Comparison of ENCODE assay signal across 9 mouse cellular contexts in genomic region chr2:170730781-170731180, GRCm38 (mm10). TPM values are rescaled to one million over a fixed set of nuclear protein-coding genes. Genes with fewer than 3 reads are reported as not detected.
DNase-seq lines count a peak whose midpoint lies in the region; ATAC-seq and TF ChIP-seq lines count a peak whose summit lies in the region.
"Had no signal": no experiment of that assay in that cellular context is flagged by ENCODE, and none has a peak within 500 bp of the region (broad histone marks: within the 10 kb centered on the region; RNA-seq: fewer than 3 reads in every experiment).

No protein-coding gene starts in this region.

- no peak overlapping the region for H3K4me3 ChIP-seq in kidney, embryonic 16.5 days (ENCODE audit: low read length)
- H3K4me3 ChIP-seq in kidney, adult 2 months (ENCODE audit: insufficient read depth, low read depth, low read length): no peak overlapping the region
- peak overlapping the region; percentile 70 for H3K4me3 ChIP-seq in forebrain, embryonic 10.5 days
- H3K4me3 ChIP-seq in hindbrain, embryonic 16.5 days (ENCODE audit: low read length): no peak overlapping the region
- peak overlapping the region; percentile 56 for H3K4me3 ChIP-seq in neural tube, embryonic 14.5 days (ENCODE audit: low read depth, low read length)
- H3K4me3 ChIP-seq in gastrocnemius, adult 2 months: no peak overlapping the region

- peaks cover 21% of the 10 kb centered on the region for H3K27me3 ChIP-seq in kidney, embryonic 16.5 days (ENCODE audit: insufficient read depth, low read length)
- no peaks in the 10 kb centered on the region for H3K27me3 ChIP-seq in kidney, adult 2 months (replicated peaks; ENCODE audit: control insufficient read depth, insufficient read depth, low read length)
- peaks cover 38% of the 10 kb centered on the region for H3K27me3 ChIP-seq in forebrain, embryonic 10.5 days (ENCODE audit: poor library complexity, severe bottlenecking)
- H3K27me3 ChIP-seq in hindbrain, embryonic 16.5 days (replicated peaks; ENCODE audit: control insufficient read depth, insufficient read depth, low read length): no peaks in the 10 kb centered on the region
- H3K27me3 ChIP-seq in neural tube, embryonic 14.5 days (ENCODE audit: control insufficient read depth, insufficient read depth, low read length): no peaks in the 10 kb centered on the region
- H3K27me3 ChIP-seq: CH12.LX had no signal

- 0 out of 2 replicates have a peak, but pooled peaks have one; percentile 6 for ATAC-seq in kidney, embryonic 16.5 days (ENCODE audit: low FRiP score, low TSS enrichment)
- ATAC-seq in hindbrain, embryonic 16.5 days: no peak
- ATAC-seq in neural tube, embryonic 14.5 days (ENCODE audit: low read depth): no peak

- WGBS in kidney, embryonic 16.5 days: 58% methylated on average over 13 of the region's 13 CpGs
- 69% methylated on average over 13 of the region's 13 CpGs for WGBS in kidney, adult 2 months
- 71% methylated on average over 13 of the region's 13 CpGs for WGBS in forebrain, embryonic 10.5 days
- WGBS in hindbrain, embryonic 16.5 days: 63% methylated on average over 13 of the region's 13 CpGs
- WGBS in neural tube, embryonic 14.5 days: 59% methylated on average over 13 of the region's 13 CpGs

- no peak for TF ChIP-seq POLR2A in kidney, adult 2 months (IDR thresholded peaks at IDR 0.05; ENCODE audit: low read depth, low read length)

- TF ChIP-seq CTCF in kidney, adult 2 months (conservative IDR thresholded peaks at IDR 0.05; ENCODE audit: insufficient read depth, insufficient read length, low read depth, low read length): no peak
- no peak for TF ChIP-seq CTCF in gastrocnemius, adult 2 months (IDR thresholded peaks at IDR 0.05)

- no peak overlapping the region for H3K9ac ChIP-seq in kidney, embryonic 16.5 days (replicated peaks; ENCODE audit: low read length)
- no peak overlapping the region; the same call in 1 of the 2 replicates for H3K9ac ChIP-seq in hindbrain, embryonic 16.5 days (ENCODE audit: low read depth, low read length)
- H3K9ac ChIP-seq in neural tube, embryonic 14.5 days (replicated peaks; ENCODE audit: low read depth, low read length): no peak overlapping the region

- H3K27ac ChIP-seq in kidney, embryonic 16.5 days (ENCODE audit: low read length): no peak overlapping the region
- H3K27ac ChIP-seq in kidney, adult 2 months (ENCODE audit: insufficient read depth, low read depth, low read length): no peak overlapping the region
- H3K27ac ChIP-seq in forebrain, embryonic 10.5 days: 0 out of 2 replicates have a peak overlapping the region, but pooled peaks have one; percentile 79
- H3K27ac ChIP-seq in hindbrain, embryonic 16.5 days (ENCODE audit: low read depth, low read length): no peak overlapping the region; the same call in 1 of the 2 replicates
- H3K27ac ChIP-seq in neural tube, embryonic 14.5 days (ENCODE audit: low read depth, low read length): peak overlapping the region; percentile 85
- no peak overlapping the region for H3K27ac ChIP-seq in gastrocnemius, adult 2 months

- H3K36me3 ChIP-seq in kidney, embryonic 16.5 days (ENCODE audit: insufficient read depth, low read length): no peaks in the 10 kb centered on the region
- no peaks in the 10 kb centered on the region for H3K36me3 ChIP-seq in kidney, adult 2 months (ENCODE audit: control insufficient read depth, insufficient read depth, low read length)
- H3K36me3 ChIP-seq in forebrain, embryonic 10.5 days (replicated peaks): no peaks in the 10 kb centered on the region
- H3K36me3 ChIP-seq in hindbrain, embryonic 16.5 days (ENCODE audit: control insufficient read depth, insufficient read depth, low read length): no peaks in the 10 kb centered on the region
- H3K36me3 ChIP-seq in neural tube, embryonic 14.5 days (ENCODE audit: control insufficient read depth, insufficient read depth, low read length): no peaks in the 10 kb centered on the region

- 0 out of 2 replicates have a peak overlapping the region, but pooled peaks have one; percentile 87 for H3K4me2 ChIP-seq in kidney, embryonic 16.5 days (replicated peaks; ENCODE audit: low read depth, low read length)
- H3K4me2 ChIP-seq in hindbrain, embryonic 16.5 days (ENCODE audit: low read length): peak overlapping the region; percentile 86
- H3K4me2 ChIP-seq in neural tube, embryonic 14.5 days (ENCODE audit: low read depth, low read length): peak overlapping the region; percentile 84

- no peak for DNase-seq in kidney, adult 2 months
- DNase-seq in forebrain, embryonic 10.5 days (ENCODE audit: extremely low spot score, low spot score): no peak
- DNase-seq in gastrocnemius, adult 2 months: no peak
- no peak for DNase-seq in spleen, postnatal 10 days (ENCODE audit: low spot score in 2 of 2)
- DNase-seq: kidney, postnatal 14 days had no signal

- peaks cover 11% of the 10 kb centered on the region; the same call in 1 of the 2 replicates for H3K4me1 ChIP-seq in kidney, embryonic 16.5 days (ENCODE audit: insufficient read depth, low read length)
- H3K4me1 ChIP-seq in kidney, adult 2 months (ENCODE audit: control insufficient read depth, insufficient read depth, low read length): no peaks in the 10 kb centered on the region
- peaks cover 27% of the 10 kb centered on the region for H3K4me1 ChIP-seq in forebrain, embryonic 10.5 days
- H3K4me1 ChIP-seq in hindbrain, embryonic 16.5 days (ENCODE audit: control insufficient read depth, insufficient read depth, low read depth, low read length): peaks cover 4% of the 10 kb centered on the region
- peaks cover 9% of the 10 kb centered on the region; the same call in 1 of the 2 replicates for H3K4me1 ChIP-seq in neural tube, embryonic 14.5 days (ENCODE audit: control insufficient read depth, insufficient read depth, low read length)

- no peaks in the 10 kb centered on the region for H3K9me3 ChIP-seq in kidney, embryonic 16.5 days (ENCODE audit: low read length)
- no peaks in the 10 kb centered on the region for H3K9me3 ChIP-seq in forebrain, embryonic 10.5 days
- no peaks in the 10 kb centered on the region for H3K9me3 ChIP-seq in hindbrain, embryonic 16.5 days (ENCODE audit: control insufficient read depth, low read length)
- H3K9me3 ChIP-seq in neural tube, embryonic 14.5 days (ENCODE audit: control insufficient read depth, low read length): no peaks in the 10 kb centered on the region

- intact Hi-C loops in gastrocnemius, adult 2 months (cut with DNase I): no loop called here

RNA-seq across cellular contexts. Expression of gene Dok5, which starts 0.8 kb away (rescaled TPM):
- 1.6 and 1.7 TPM in 2 replicates for polyA plus RNA-seq in kidney, embryonic 16.5 days (2015; fragmentation: Nextera tagmentation; extraction: Ambion mirVana)
- 0.10 and 0.16 TPM in 2 replicates for polyA plus RNA-seq in kidney, adult 2 months (2012; rRNA removed)
- 4.6 and 6.1 TPM in 2 replicates for polyA plus RNA-seq in forebrain, embryonic 10.5 days (2016; fragmentation: Nextera tagmentation; extraction: Ambion mirVana)
- 62.3 and 64.5 TPM in 2 replicates for polyA plus RNA-seq in hindbrain, embryonic 16.5 days (2015; fragmentation: Nextera tagmentation; extraction: Ambion mirVana)
- 73.7 and 74.4 TPM in 2 replicates for polyA plus RNA-seq in neural tube, embryonic 14.5 days (2014; fragmentation: Nextera tagmentation; extraction: Ambion mirVana)
- 1 to 10 TPM; 2.9 to 3.8 TPM for total RNA-seq in gastrocnemius, adult 2 months (2021)
- total RNA-seq: CH12.LX had no signal

Comparison
In these comparisons a context has a peak if more than half of its experiments do, and no peak if none do; other contexts are left out.
1. H3K27ac ChIP-seq: peak in forebrain, embryonic 10.5 days (single experiment) and neural tube, embryonic 14.5 days (single experiment); none in kidney, embryonic 16.5 days (single experiment), kidney, adult 2 months (single experiment), hindbrain, embryonic 16.5 days (single experiment) and gastrocnemius, adult 2 months (single experiment).
2. H3K4me3 ChIP-seq: peak in forebrain, embryonic 10.5 days (single experiment) and neural tube, embryonic 14.5 days (single experiment); none in kidney, embryonic 16.5 days (single experiment), kidney, adult 2 months (single experiment), hindbrain, embryonic 16.5 days (single experiment) and gastrocnemius, adult 2 months (single experiment).
3. Peak in every context shown above with its lines, with median percentiles within 50 percentile points of each other: H3K4me2 ChIP-seq.